8 mouse cellular contexts compared by ENCODE assay signal in the genomic region with DNA sequence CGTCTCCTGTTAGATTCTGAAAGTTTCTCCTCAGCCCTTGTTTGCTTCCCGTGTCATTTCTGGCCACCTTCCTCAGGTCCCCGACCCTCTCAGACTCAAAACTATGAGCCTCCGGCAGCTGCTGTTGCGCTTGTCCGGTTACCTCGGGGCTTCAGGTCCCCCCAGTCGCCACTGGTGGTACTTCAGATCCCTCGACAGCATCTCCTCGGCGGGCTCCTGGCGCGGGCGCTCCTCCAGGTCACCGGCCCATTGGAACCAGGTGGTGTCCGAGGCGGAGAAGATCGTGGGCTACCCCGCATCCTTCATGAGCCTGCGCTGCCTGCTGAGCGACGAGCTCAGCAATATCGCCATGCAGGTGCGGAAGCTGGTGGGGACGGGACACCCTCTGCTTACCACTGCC. TPM values are rescaled to one million over a fixed set of nuclear protein-coding genes. Genes with fewer than 3 reads are reported as not detected.
DNase-seq lines count a peak whose midpoint lies in the region; ATAC-seq and TF ChIP-seq lines count a peak whose summit lies in the region.

No protein-coding gene starts in this region.

- ATAC-seq in kidney, embryonic 14.5 days (ENCODE audit: low FRiP score, low TSS enrichment), result peak; percentile 66
- peak; percentile 59 for ATAC-seq in erythroblast, adult 5-6 weeks (replicated peaks; ENCODE audit: low FRiP score, poor library complexity, severe bottlenecking)
- ATAC-seq in hindbrain, postnatal 0 days, result peak; percentile 59
- ATAC-seq in lung, embryonic 14.5 days (ENCODE audit: insufficient read depth), result peak; percentile 54
- peak; percentile 47 for ATAC-seq in stomach, embryonic 15.5 days (ENCODE audit: insufficient read depth, low FRiP score, low read depth)

- peak overlapping the region; percentile 96 for H3K9ac ChIP-seq in kidney, embryonic 14.5 days (ENCODE audit: low read depth, low read length)
- peak overlapping the region; percentile 95 for H3K9ac ChIP-seq in hindbrain, postnatal 0 days (replicated peaks; ENCODE audit: low read length)
- peak overlapping the region; percentile 89 for H3K9ac ChIP-seq in lung, embryonic 14.5 days
- H3K9ac ChIP-seq in stomach, embryonic 15.5 days, result peak overlapping the region; percentile 57

- peak overlapping the region; percentile 88 for H3K4me3 ChIP-seq in kidney, embryonic 14.5 days (ENCODE audit: low read length)
- peak overlapping the region; percentile 88 for H3K4me3 ChIP-seq in hindbrain, postnatal 0 days (ENCODE audit: low read length)
- H3K4me3 ChIP-seq in lung, embryonic 14.5 days (ENCODE audit: low read depth, low read length), result peak overlapping the region; percentile 90
- H3K4me3 ChIP-seq in stomach, embryonic 15.5 days (replicated peaks), result peak overlapping the region; percentile 70

- no peaks in the 10 kb centered on the region for H3K27me3 ChIP-seq in kidney, embryonic 14.5 days (ENCODE audit: control insufficient read depth, insufficient read depth, low read length)
- no peaks in the 10 kb centered on the region for H3K27me3 ChIP-seq in hindbrain, postnatal 0 days (ENCODE audit: insufficient read depth, low read length)
- H3K27me3 ChIP-seq in lung, embryonic 14.5 days (ENCODE audit: insufficient read depth, low read length), result no peaks in the 10 kb centered on the region
- H3K27me3 ChIP-seq in stomach, embryonic 15.5 days (replicated peaks), result no peaks in the 10 kb centered on the region

- 0 out of 2 replicates have a peak, but pooled peaks cover 3% of the 10 kb centered on the region for H3K4me1 ChIP-seq in kidney, embryonic 14.5 days (ENCODE audit: control insufficient read depth, insufficient read depth, low read length)
- peaks cover 3% of the 10 kb centered on the region; the same call in 1 of the 2 replicates for H3K4me1 ChIP-seq in hindbrain, postnatal 0 days (ENCODE audit: insufficient read depth, low read length)
- no peaks in the 10 kb centered on the region for H3K4me1 ChIP-seq in lung, embryonic 14.5 days (ENCODE audit: insufficient read depth)
- H3K4me1 ChIP-seq in stomach, embryonic 15.5 days, result 0 out of 2 replicates have a peak, but pooled peaks cover 3% of the 10 kb centered on the region

- H3K36me3 ChIP-seq in kidney, embryonic 14.5 days (ENCODE audit: control insufficient read depth, insufficient read depth, low read length), result no peaks in the 10 kb centered on the region
- H3K36me3 ChIP-seq in hindbrain, postnatal 0 days (ENCODE audit: insufficient read depth, low read length), result no peaks in the 10 kb centered on the region
- H3K36me3 ChIP-seq in lung, embryonic 14.5 days (ENCODE audit: insufficient read depth), result no peaks in the 10 kb centered on the region
- H3K36me3 ChIP-seq in stomach, embryonic 15.5 days, result no peaks in the 10 kb centered on the region

- intact Hi-C loops in left cerebral cortex, postnatal 14 days (cut with DNase I), result loop anchor here (2.0 to 10.0 kb wide), 2 partner anchors 47 to 53 kb away; a partner anchor contains a TSS

- 0% methylated on average over 25 of the region's 25 CpGs for WGBS in kidney, embryonic 14.5 days
- under 1% methylated on average over 25 of the region's 25 CpGs for WGBS in hindbrain, postnatal 0 days
- under 1% methylated on average over 25 of the region's 25 CpGs for whole genome bisulfite sequencing in lung, embryonic 14.5 days
- WGBS in stomach, embryonic 15.5 days, result under 1% methylated on average over 25 of the region's 25 CpGs

- H3K4me2 ChIP-seq in kidney, embryonic 14.5 days (replicated peaks; ENCODE audit: low read depth, low read length), result peak overlapping the region; percentile 66
- peak overlapping the region; percentile 95 for H3K4me2 ChIP-seq in hindbrain, postnatal 0 days (ENCODE audit: low read depth, low read length)
- H3K4me2 ChIP-seq in lung, embryonic 14.5 days, result peak overlapping the region; percentile 78
- peak overlapping the region; percentile 73 for H3K4me2 ChIP-seq in stomach, embryonic 15.5 days

- TF ChIP-seq CTCF in hindbrain, postnatal 0 days (IDR thresholded peaks at IDR 0.05; ENCODE audit: low read depth), result no peak
- no peak for TF ChIP-seq CTCF in lung, embryonic 14.5 days (IDR thresholded peaks at IDR 0.05; ENCODE audit: low read depth)

- H3K27ac ChIP-seq in kidney, embryonic 14.5 days (ENCODE audit: low read depth, low read length), result peak overlapping the region; percentile 68
- peak overlapping the region; percentile 96 for H3K27ac ChIP-seq in hindbrain, postnatal 0 days
- peak overlapping the region; percentile 85 for H3K27ac ChIP-seq in lung, embryonic 14.5 days (ENCODE audit: low read depth)
- peak overlapping the region; percentile 92 for H3K27ac ChIP-seq in stomach, embryonic 15.5 days

- no peaks in the 10 kb centered on the region for H3K9me3 ChIP-seq in kidney, embryonic 14.5 days (ENCODE audit: control insufficient read depth, low read length)
- no peaks in the 10 kb centered on the region for H3K9me3 ChIP-seq in hindbrain, postnatal 0 days (ENCODE audit: low read length)
- no peaks in the 10 kb centered on the region for H3K9me3 ChIP-seq in lung, embryonic 14.5 days (ENCODE audit: low read depth, low read length)
- no peaks in the 10 kb centered on the region for H3K9me3 ChIP-seq in stomach, embryonic 15.5 days

- no peak for DNase-seq in kidney, adult 9 months
- peak; percentile 49 for DNase-seq in NIH3T3 (ENCODE audit: low read depth)
- no peak for DNase-seq in hindbrain, postnatal 0 days (ENCODE audit: low spot score)
- no peak for DNase-seq in lung, embryonic 14.5 days
- no peak for DNase-seq in left cerebral cortex, postnatal 14 days (ENCODE audit: low spot score in 2 of 2)

RNA-seq across cellular contexts. Expression of a gene that starts 0.4 kb away (rescaled TPM):
- polyA plus RNA-seq in kidney, embryonic 14.5 days (2014; fragmentation: Nextera tagmentation; extraction: Ambion mirVana), result 12.5 and 17.6 TPM in 2 replicates
- total RNA-seq in erythroblast, adult 5-6 weeks (2015; ENCODE audit: low replicate concordance), result 0.38 and 1.9 TPM in 2 replicates
- total RNA-seq in erythroblast, adult 5-6 weeks (2017; ENCODE audit: low replicate concordance), result 6.6 and 9.3 TPM in 2 replicates
- 18.3 and 20.9 TPM in 2 replicates for total RNA-seq in hindbrain, postnatal 0 days (2014; rRNA removed)
- 17.4 and 17.5 TPM in 2 replicates for polyA plus RNA-seq in hindbrain, postnatal 0 days (2015; fragmentation: Nextera tagmentation; extraction: Ambion mirVana)
- 10.6 and 11.5 TPM in 2 replicates for polyA plus RNA-seq in lung, embryonic 14.5 days (2014; fragmentation: Nextera tagmentation; extraction: Ambion mirVana)
- polyA plus RNA-seq in stomach, embryonic 15.5 days (2015; fragmentation: Nextera tagmentation; extraction: Ambion mirVana), result 12.7 and 14.3 TPM in 2 replicates
- total RNA-seq in left cerebral cortex, postnatal 14 days (2021), result 10 to 100 TPM; 17.6 to 18.1 TPM

RNA-seq across cellular contexts. Expression of a gene that starts 47.2 kb away (rescaled TPM):
- polyA plus RNA-seq in kidney, embryonic 14.5 days (2014; fragmentation: Nextera tagmentation; extraction: Ambion mirVana), result 0.87 and 1.6 TPM in 2 replicates
- not detected in 2 replicates for total RNA-seq in erythroblast, adult 5-6 weeks (2015; ENCODE audit: low replicate concordance)
- not detected in 2 replicates for total RNA-seq in erythroblast, adult 5-6 weeks (2017; ENCODE audit: low replicate concordance)
- 0.58 and 0.73 TPM in 2 replicates for total RNA-seq in hindbrain, postnatal 0 days (2014; rRNA removed)
- 1.7 and 1.9 TPM in 2 replicates for polyA plus RNA-seq in hindbrain, postnatal 0 days (2015; fragmentation: Nextera tagmentation; extraction: Ambion mirVana)
- 0.30 TPM in 1 of 2 replicates, not detected in the other for polyA plus RNA-seq in lung, embryonic 14.5 days (2014; fragmentation: Nextera tagmentation; extraction: Ambion mirVana)
- 0.39 and 0.63 TPM in 2 replicates for polyA plus RNA-seq in stomach, embryonic 15.5 days (2015; fragmentation: Nextera tagmentation; extraction: Ambion mirVana)
- 1 to 10 TPM; 1.2 to 1.9 TPM for total RNA-seq in left cerebral cortex, postnatal 14 days (2021)

RNA-seq across cellular contexts. Expression of a gene that starts 47.3 kb away (rescaled TPM):
- 3.9 and 4.0 TPM in 2 replicates for polyA plus RNA-seq in kidney, embryonic 14.5 days (2014; fragmentation: Nextera tagmentation; extraction: Ambion mirVana)
- not detected in 2 replicates for total RNA-seq in erythroblast, adult 5-6 weeks (2015; ENCODE audit: low replicate concordance)
- total RNA-seq in erythroblast, adult 5-6 weeks (2017; ENCODE audit: low replicate concordance), result not detected in 2 replicates
- total RNA-seq in hindbrain, postnatal 0 days (2014; rRNA removed), result 21.4 and 26.1 TPM in 2 replicates
- polyA plus RNA-seq in hindbrain, postnatal 0 days (2015; fragmentation: Nextera tagmentation; extraction: Ambion mirVana), result 11.9 and 13.8 TPM in 2 replicates
- polyA plus RNA-seq in lung, embryonic 14.5 days (2014; fragmentation: Nextera tagmentation; extraction: Ambion mirVana), result 0.46 and 0.66 TPM in 2 replicates
- polyA plus RNA-seq in stomach, embryonic 15.5 days (2015; fragmentation: Nextera tagmentation; extraction: Ambion mirVana), result 1.1 and 1.4 TPM in 2 replicates
- total RNA-seq in left cerebral cortex, postnatal 14 days (2021), result 10 to 100 TPM; 88.8 to 96.5 TPM
